Mouse (Mus musculus) kidney, adult 2 months (tissue): ENCODE results near the gene Slc7a11.

Experiments used
- CTCF ChIP-seq: fragments of 200-500 bp; conservative IDR thresholded peaks from 2 replicates; pipeline ENCODE4 v1.5.1; 2011; ENCODE audit warnings: low read depth, mild to moderate bottlenecking, control low read depth, low read length, moderate library complexity, mixed read lengths; ENCODE audit not compliant: insufficient read depth, insufficient read length
- POLR2A ChIP-seq: fragments of 200-500 bp; IDR thresholded peaks from one replicate; pipeline ENCODE4 v1.6.1; 2011; ENCODE audit warnings: low read depth, low read length, control low read depth

DNA sequence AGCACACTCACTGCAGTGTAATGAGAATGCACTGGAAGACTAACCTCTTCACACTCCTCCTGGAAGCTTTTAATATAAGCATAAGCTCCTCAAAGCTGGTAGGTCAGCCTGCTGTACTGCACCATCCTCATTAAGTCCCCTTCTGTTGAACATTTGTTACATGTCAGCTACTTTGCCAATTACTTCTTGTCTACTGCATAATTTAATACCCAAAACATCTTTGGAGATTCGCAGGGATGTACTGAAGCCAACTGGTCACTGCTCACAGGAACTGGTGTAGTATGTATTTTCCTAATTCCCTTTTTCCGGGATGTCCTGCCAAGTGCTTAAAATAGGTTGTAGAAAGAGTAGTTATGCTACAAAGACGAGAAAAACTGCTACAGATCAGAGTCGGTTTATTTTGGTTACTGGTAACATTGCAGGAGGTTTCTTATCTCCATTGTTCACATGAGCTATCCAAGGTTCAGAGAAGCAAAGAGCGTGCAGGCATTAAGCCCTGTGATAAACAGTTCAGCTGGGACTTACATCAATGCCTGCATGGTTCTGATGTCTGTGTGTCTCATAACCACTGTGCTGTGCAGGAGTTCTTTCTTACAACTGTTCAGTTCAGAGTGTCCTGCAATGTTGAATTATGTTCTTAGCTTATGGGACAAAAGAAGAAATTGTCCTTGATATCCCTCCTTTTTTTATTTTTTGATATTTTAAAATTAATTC lies 439.3 kb downstream of the Slc7a11 start:
- TF ChIP-seq CTCF = no peak
- no peak for TF ChIP-seq POLR2A
